Mouse (Mus musculus) CH12.LX (cell line): ENCODE results near the gene Th.

Experiments used
- CTCF ChIP-seq, 2 experiments: IDR thresholded peaks in 1 of 2; conservative IDR thresholded peaks in 1 of 2; 2 replicates each; pipeline ENCODE4 v1.5.1; 2011 to 2012; ENCODE audit warnings: low read depth in 2 of 2, low read length in 2 of 2, improper control_type of control experiment in 1 of 2, inconsistent platforms in 1 of 2, mild to moderate bottlenecking in 1 of 2, moderate library complexity in 1 of 2
- EP300 ChIP-seq: IDR thresholded peaks from 2 replicates; pipeline ENCODE4 v1.6.1; 2011; ENCODE audit warnings: low read length, improper control_type of control experiment
- JUND ChIP-seq: conservative IDR thresholded peaks from 2 replicates; pipeline ENCODE4 v1.6.1; 2011; ENCODE audit warnings: low read depth, low read length, improper control_type of control experiment
- MAX ChIP-seq: IDR thresholded peaks from 2 replicates; pipeline ENCODE4 v1.6.1; 2011; ENCODE audit warnings: low read length, improper control_type of control experiment
- MEF2A ChIP-seq: IDR thresholded peaks from 2 replicates; pipeline ENCODE4 v1.6.1; 2014; ENCODE audit warnings: low read depth, mild to moderate bottlenecking, inconsistent platforms, low read length, improper control_type of control experiment, borderline replicate concordance
- MXI1 ChIP-seq: IDR thresholded peaks from 2 replicates; pipeline ENCODE4 v1.6.1; 2011; ENCODE audit warnings: mild to moderate bottlenecking, low read depth, low read length, improper control_type of control experiment
- NRF1 ChIP-seq: IDR thresholded peaks from 2 replicates; pipeline ENCODE4 v1.6.1; 2014; ENCODE audit warnings: low read depth, mild to moderate bottlenecking, inconsistent platforms, low read length, improper control_type of control experiment, moderate library complexity
- POLR2A ChIP-seq: IDR thresholded peaks from 2 replicates; pipeline ENCODE4 v1.6.1; 2011; ENCODE audit warnings: low read depth, mild to moderate bottlenecking, improper control_type of control experiment, low read length
- RAD21 ChIP-seq: IDR thresholded peaks from 2 replicates; pipeline ENCODE4 v1.6.1; 2011; ENCODE audit warnings: low read depth, mild to moderate bottlenecking, low read length, improper control_type of control experiment, moderate library complexity

DNA sequence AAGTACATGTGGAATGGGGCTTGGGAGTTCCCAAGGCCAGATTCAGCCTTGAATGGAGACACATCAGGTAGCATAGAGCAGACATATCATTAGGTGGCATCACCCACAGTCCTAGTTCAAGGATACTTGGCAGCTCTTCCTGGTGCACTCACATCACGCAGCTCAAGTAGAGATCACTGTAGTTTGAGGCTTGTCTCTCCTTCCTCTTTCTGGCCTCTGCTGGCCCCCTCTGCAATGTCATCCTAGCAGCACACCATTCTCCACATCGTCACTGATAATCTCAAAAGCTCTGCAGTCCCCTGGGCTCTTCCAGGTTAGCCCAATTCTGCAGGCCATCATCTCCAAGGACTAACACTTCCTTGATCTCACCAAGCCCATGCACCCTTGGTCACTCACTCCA, 19.2 kb downstream of the Th start:
- TF ChIP-seq MEF2A (no peak), CTCF (conservative IDR thresholded peaks at IDR 0.05 in 1 of 2, IDR thresholded peaks at IDR 0.05 in 1 of 2; ENCODE audit: low read depth in 2 of 2, low read length in 2 of 2) (no peak), RAD21 (no peak), POLR2A (no peak), JUND (no peak), EP300 (no peak), NRF1 (no peak), MXI1 (no peak), MAX (no peak)
